Mouse (Mus musculus) CH12.LX (cell line): Measurements from ENCODE around the gene Itpr1. TPM values are rescaled to one million over a fixed set of nuclear protein-coding genes. Genes with fewer than 3 reads are reported as not detected.

Experiments used
- DNase-seq: peaks from one replicate; pipeline ENCODE4 v3.0.0-alpha.2; 2013; ENCODE audit errors: extremely low read depth
- H3K27ac ChIP-seq: 2 replicates; pipeline ENCODE4 v1.5.1; 2012; ENCODE audit warnings: low read depth, mild to moderate bottlenecking, control low read depth, moderate library complexity; ENCODE audit not compliant: insufficient read depth
- H3K27me3 ChIP-seq: replicated peaks from 2 replicates; pipeline ENCODE3; 2012; ENCODE audit warnings: inconsistent platforms
- H3K36me3 ChIP-seq, 2 experiments: replicated peaks in 1 of 2; 2 replicates each; pipeline versions ENCODE3 to v1.6.1; 2012; ENCODE audit warnings: inconsistent platforms in 1 of 2, low read length in 1 of 2, mild to moderate bottlenecking in 1 of 2, mixed read lengths in 1 of 2, moderate library complexity in 1 of 2; ENCODE audit not compliant: control insufficient read depth in 1 of 2, insufficient read depth in 1 of 2
- H3K4me1 ChIP-seq, 2 experiments: 2 replicates each; pipeline ENCODE4 v1.6.1; 2012; ENCODE audit warnings: inconsistent platforms in 1 of 2, moderate library complexity in 1 of 2; ENCODE audit not compliant: insufficient read depth in 2 of 2, control insufficient read depth in 1 of 2
- H3K4me2 ChIP-seq: 2 replicates; pipeline ENCODE4 v1.6.1; 2012; ENCODE audit warnings: low read depth, mild to moderate bottlenecking, control low read depth; ENCODE audit not compliant: poor library complexity, insufficient read depth, severe bottlenecking
- H3K4me3 ChIP-seq, 3 experiments: fragments of 150-350 bp in 1 of 3; sonication (generic) in 1 of 3; replicated peaks in 1 of 3; 2 replicates each; pipeline versions ENCODE3 to v1.5.1; 2011 to 2012; ENCODE audit warnings: low read depth in 2 of 3, low read length in 2 of 3, mild to moderate bottlenecking in 2 of 3, moderate library complexity in 2 of 3, control low read depth in 1 of 3, improper control_type of control experiment in 1 of 3, inconsistent platforms in 1 of 3, mixed read lengths in 1 of 3; ENCODE audit not compliant: poor library complexity in 1 of 3
- H3K79me2 ChIP-seq: replicated peaks from 2 replicates; pipeline ENCODE4 v1.6.1; 2012; ENCODE audit warnings: mild to moderate bottlenecking, moderate library complexity; ENCODE audit not compliant: control insufficient read depth, poor library complexity, insufficient read depth, severe bottlenecking; ENCODE audit errors: extremely low read depth
- H3K9ac ChIP-seq: 2 replicates; pipeline ENCODE4 v1.6.1; 2012; ENCODE audit warnings: low read depth, mild to moderate bottlenecking, control low read depth, moderate library complexity; ENCODE audit not compliant: insufficient read depth
- H3K9me3 ChIP-seq: replicated peaks from 2 replicates; pipeline ENCODE3; 2012; ENCODE audit warnings: low read length, inconsistent platforms, mixed read lengths
- BHLHE40 ChIP-seq: IDR thresholded peaks from 2 replicates; pipeline ENCODE4 v1.6.1; 2011; ENCODE audit warnings: mild to moderate bottlenecking, low read depth, low read length, improper control_type of control experiment
- CHD1 ChIP-seq: IDR thresholded peaks from 2 replicates; pipeline ENCODE4 v1.6.1; 2012; ENCODE audit warnings: low read depth, low read length, improper control_type of control experiment, inconsistent platforms
- CHD2 ChIP-seq: IDR thresholded peaks from 2 replicates; pipeline ENCODE4 v1.6.1; 2011; ENCODE audit warnings: low read length, improper control_type of control experiment
- CTCF ChIP-seq, 2 experiments: IDR thresholded peaks in 1 of 2; conservative IDR thresholded peaks in 1 of 2; 2 replicates each; pipeline ENCODE4 v1.5.1; 2011 to 2012; ENCODE audit warnings: low read depth in 2 of 2, low read length in 2 of 2, improper control_type of control experiment in 1 of 2, inconsistent platforms in 1 of 2, mild to moderate bottlenecking in 1 of 2, moderate library complexity in 1 of 2
- ELF1 ChIP-seq: IDR thresholded peaks from 2 replicates; pipeline ENCODE4 v1.6.1; 2014; ENCODE audit warnings: low read depth, mild to moderate bottlenecking, inconsistent platforms, low read length, improper control_type of control experiment
- EP300 ChIP-seq: IDR thresholded peaks from 2 replicates; pipeline ENCODE4 v1.6.1; 2011; ENCODE audit warnings: low read length, improper control_type of control experiment
- ETS1 ChIP-seq: conservative IDR thresholded peaks from 2 replicates; pipeline ENCODE4 v1.6.1; 2012; ENCODE audit warnings: low read depth, mild to moderate bottlenecking, inconsistent platforms, low read length, improper control_type of control experiment, moderate library complexity
- GABPA ChIP-seq: IDR thresholded peaks from 2 replicates; pipeline ENCODE4 v1.6.1; 2012; ENCODE audit warnings: low read depth, low read length, improper control_type of control experiment, inconsistent platforms; ENCODE audit not compliant: insufficient replicate concordance
- HCFC1 ChIP-seq: IDR thresholded peaks from 2 replicates; pipeline ENCODE4 v1.6.1; 2012; ENCODE audit warnings: low read depth, mild to moderate bottlenecking, inconsistent platforms, low read length, improper control_type of control experiment
- JUN ChIP-seq: IDR thresholded peaks from 2 replicates; pipeline ENCODE4 v1.6.1; 2011; ENCODE audit warnings: low read depth, mild to moderate bottlenecking, low read length, improper control_type of control experiment, moderate library complexity; ENCODE audit not compliant: insufficient read depth
- KAT2A ChIP-seq: IDR thresholded peaks from 2 replicates; pipeline ENCODE4 v1.6.1; 2012; ENCODE audit warnings: low read length, improper control_type of control experiment, inconsistent platforms; ENCODE audit not compliant: insufficient replicate concordance
- MAFK ChIP-seq: IDR thresholded peaks from 2 replicates; pipeline ENCODE4 v1.6.1; 2011; ENCODE audit warnings: low read length, improper control_type of control experiment; ENCODE audit not compliant: insufficient replicate concordance
- MAX ChIP-seq: IDR thresholded peaks from 2 replicates; pipeline ENCODE4 v1.6.1; 2011; ENCODE audit warnings: low read length, improper control_type of control experiment
- MEF2A ChIP-seq: IDR thresholded peaks from 2 replicates; pipeline ENCODE4 v1.6.1; 2014; ENCODE audit warnings: low read depth, mild to moderate bottlenecking, inconsistent platforms, low read length, improper control_type of control experiment, borderline replicate concordance
- PAX5 ChIP-seq: IDR thresholded peaks from 2 replicates; pipeline ENCODE4 v1.6.1; 2012; ENCODE audit warnings: low read length, inconsistent platforms, mixed read lengths
- POLR2AphosphoS2 ChIP-seq: IDR thresholded peaks from 2 replicates; pipeline ENCODE4 v1.6.1; 2011; ENCODE audit warnings: low read depth, low read length, improper control_type of control experiment
- RCOR1 ChIP-seq: conservative IDR thresholded peaks from 2 replicates; pipeline ENCODE4 v1.6.1; 2012; ENCODE audit warnings: low read depth, mild to moderate bottlenecking, inconsistent platforms, low read length, improper control_type of control experiment
- SIN3A ChIP-seq: IDR thresholded peaks from 2 replicates; pipeline ENCODE4 v1.6.1; 2012; ENCODE audit warnings: low read length, improper control_type of control experiment, inconsistent platforms
- UBTF ChIP-seq: IDR thresholded peaks from 2 replicates; pipeline ENCODE4 v1.6.1; 2012; ENCODE audit warnings: low read depth, mild to moderate bottlenecking, inconsistent platforms, low read length, improper control_type of control experiment, moderate library complexity
- USF1 ChIP-seq: IDR thresholded peaks from 2 replicates; pipeline ENCODE4 v1.6.1; 2014; ENCODE audit warnings: low read depth, mild to moderate bottlenecking, inconsistent platforms, low read length, improper control_type of control experiment
- USF2 ChIP-seq: conservative IDR thresholded peaks from 2 replicates; pipeline ENCODE4 v1.6.1; 2011; ENCODE audit warnings: low read depth, low read length, improper control_type of control experiment
- ZC3H11A ChIP-seq: IDR thresholded peaks from 2 replicates; pipeline ENCODE4 v1.6.1; 2012; ENCODE audit warnings: low read depth, mild to moderate bottlenecking, inconsistent platforms, low read length, improper control_type of control experiment
- ZMIZ1 ChIP-seq: IDR thresholded peaks from 2 replicates; pipeline ENCODE4 v1.6.1; 2012; ENCODE audit warnings: low read depth, mild to moderate bottlenecking, inconsistent platforms, low read length, improper control_type of control experiment
- ZNF384 ChIP-seq: IDR thresholded peaks from 2 replicates; pipeline ENCODE4 v1.6.1; 2012; ENCODE audit warnings: low read depth, low read length, improper control_type of control experiment, inconsistent platforms
- dilution Hi-C: fragments of 300-500 bp; cut with MboI; formaldehyde crosslinking; loops from 2 replicates; pipeline ENCODE4 v1.14.3; 2020; ENCODE audit warnings: low sequenced_read_pairs; ENCODE audit not compliant: extremely low pct_unique_long_range_greater_than_20kb, extremely low pct_ligation_motif_present
- in situ Hi-C: fragments of 300-500 bp; cut with MboI; formaldehyde crosslinking; loops from 3 replicates; pipeline ENCODE4 v1.14.3; 2019; ENCODE audit warnings: low sequenced_read_pairs, low pct_ligation_motif_present, low pct_unique_long_range_greater_than_20kb, mixed read lengths
- polyA plus RNA-seq: library from polyadenylated mRNA; unstranded; fragments of >175 nt; gene quantifications from 2 replicates; pipeline ENCODE4 v1.2.1, GENCODE M21; 2012; ENCODE audit warnings: low read depth; ENCODE audit not compliant: insufficient read length
- total RNA-seq, 2 experiments: library from RNA; depleted of rRNA; stranded (reverse); fragments of 300-350 nt in 1 of 2; fragments of >200 nt in 1 of 2; gene quantifications; 2 replicates each; pipeline ENCODE4 v1.2.3; 2012 to 2014

Itpr1 gene
- total and polyA plus RNA-seq, 3 experiments = 42.8 to 73.1 (median 53.4) TPM

GRCm38 (mm10) chr6:108518552-108518951 is 305.7 kb downstream of the Itpr1 start:
- Histone ChIP-seq H3K4me3 (no peak overlapping the region), H3K36me3 (peaks cover 47 to 90% of the 10 kb centered on the region in 2 experiments), H3K9ac (no peak overlapping the region), H3K79me2 (no peaks in the 10 kb centered on the region), H3K27ac (no peak overlapping the region), H3K27me3 (no peaks in the 10 kb centered on the region), H3K9me3 (no peaks in the 10 kb centered on the region), H3K4me1 (peaks cover 0 to 6% of the 10 kb centered on the region in 2 experiments; a peak in 1 of 4 replicates), H3K4me2 (no peak overlapping the region)
- no peak for DNase-seq
- in situ Hi-C loops (no loop called here), dilution Hi-C loops (no loop called here)
- no peak for TF ChIP-seq ZMIZ1
- no peak for TF ChIP-seq RCOR1
- TF ChIP-seq SIN3A = no peak
- no peak for TF ChIP-seq GABPA
- TF ChIP-seq ETS1 = no peak

GRCm38 (mm10) chr6:108519327-108519726 is 306.4 kb downstream of the Itpr1 start:
- Histone ChIP-seq H3K79me2 (no peaks in the 10 kb centered on the region), H3K36me3 (peaks cover 54 to 93% of the 10 kb centered on the region in 2 experiments), H3K27me3 (no peaks in the 10 kb centered on the region), H3K4me1 (peaks cover under 1 to 6% of the 10 kb centered on the region in 2 experiments; a peak in 1 of 4 replicates), H3K27ac (no peak overlapping the region), H3K9me3 (no peaks in the 10 kb centered on the region), H3K9ac (no peak overlapping the region), H3K4me2 (no peak overlapping the region)
- TF ChIP-seq PAX5 = no peak
- no peak for TF ChIP-seq ZNF384
- TF ChIP-seq USF1 = no peak
- no peak for TF ChIP-seq JUN
- no peak for TF ChIP-seq POLR2AphosphoS2
- no peak for TF ChIP-seq CHD2
- TF ChIP-seq, all 38 proteins: peak for 0
- in situ Hi-C loops (no loop called here), dilution Hi-C loops (no loop called here)
- no peak overlapping the region for H3K4me3 ChIP-seq
- no peak for DNase-seq

- DNase-seq = no peak
Measured at GRCm38 (mm10) chr6:108523956-108524616, 311.2 kb downstream of the Itpr1 start.

More at GRCm38 (mm10) chr6:108523956-108524616, 311.2 kb downstream of the Itpr1 start:
- H3K4me1 ChIP-seq = peaks cover 15 to 20% of the 10 kb centered on the region in 2 experiments
- no peak overlapping the region for H3K4me3 ChIP-seq
- no peak overlapping the region for H3K9ac ChIP-seq
- H3K9me3 ChIP-seq = no peaks in the 10 kb centered on the region
- in situ Hi-C loops = no loop called here
- TF ChIP-seq HCFC1 = no peak
- no peak for TF ChIP-seq USF1
- no peak for TF ChIP-seq CHD1
- TF ChIP-seq ETS1 = no peak
- no peak for TF ChIP-seq EP300
- no peak for TF ChIP-seq ZC3H11A
- no peak for TF ChIP-seq UBTF
- no peak for TF ChIP-seq MAFK
- TF ChIP-seq USF2 = no peak
- TF ChIP-seq ELF1 = no peak
- no peak for TF ChIP-seq JUN
- no peak for TF ChIP-seq BHLHE40
- TF ChIP-seq CTCF (conservative IDR thresholded peaks at IDR 0.05 in 1 of 2, IDR thresholded peaks at IDR 0.05 in 1 of 2; ENCODE audit: low read depth in 2 of 2, low read length in 2 of 2) = no peak
- no peak for TF ChIP-seq RCOR1
- no peak for TF ChIP-seq MEF2A
- TF ChIP-seq MAX = no peak
- TF ChIP-seq KAT2A = no peak
- TF ChIP-seq ZNF384 = no peak
- TF ChIP-seq PAX5 = no peak
- no peaks in the 10 kb centered on the region for H3K79me2 ChIP-seq
- no peak overlapping the region for H3K4me2 ChIP-seq
- no peaks in the 10 kb centered on the region for H3K27me3 ChIP-seq
- H3K36me3 ChIP-seq = peaks cover 50 to 94% of the 10 kb centered on the region in 2 experiments
- no peak overlapping the region for H3K27ac ChIP-seq
- dilution Hi-C loops = no loop called here
